Mouse (Mus musculus) neural tube, embryonic 11.5 days (tissue): ENCODE data around the gene Adamtsl1. TPM values are rescaled to one million over a fixed set of nuclear protein-coding genes. Genes with fewer than 3 reads are reported as not detected.

ENCODE experiments used
- ATAC-seq: fragments of 200-750 bp; cut with Nextera tagmentation; 2 replicates; pipeline ENCODE4 v1.8.0; 2017; ENCODE audit warnings: moderate number of reproducible peaks, mild to moderate bottlenecking, moderate TSS enrichment, moderate library complexity; ENCODE audit not compliant: insufficient read depth, low FRiP score, low TSS enrichment
- DNase-seq: peaks from one replicate; pipeline ENCODE4 v3.0.0-alpha.2; 2015; ENCODE audit warnings: low spot score
- H3K27ac ChIP-seq: fragments of 300-500 bp; sonication (generic); 2 replicates; pipeline ENCODE4 v1.5.1; 2014; ENCODE audit warnings: low read depth, mild to moderate bottlenecking, low read length
- H3K27me3 ChIP-seq: fragments of 300-500 bp; sonication (generic); 2 replicates; pipeline ENCODE4 v1.6.1; 2014; ENCODE audit warnings: mild to moderate bottlenecking, low read length, mixed read lengths; ENCODE audit not compliant: control insufficient read depth, insufficient read depth
- H3K36me3 ChIP-seq: fragments of 300-500 bp; sonication (generic); 2 replicates; pipeline ENCODE4 v1.6.1; 2014; ENCODE audit warnings: mild to moderate bottlenecking, low read length, moderate library complexity, mixed read lengths; ENCODE audit not compliant: control insufficient read depth, insufficient read depth
- H3K4me1 ChIP-seq: fragments of 300-500 bp; sonication (generic); 2 replicates; pipeline ENCODE4 v1.6.1; 2014; ENCODE audit warnings: low read length, mixed read lengths; ENCODE audit not compliant: control insufficient read depth, insufficient read depth
- H3K4me2 ChIP-seq: fragments of 300-500 bp; sonication (generic); 2 replicates; pipeline ENCODE4 v1.6.1; 2014; ENCODE audit warnings: low read depth, mild to moderate bottlenecking, moderate library complexity
- H3K4me3 ChIP-seq: fragments of 300-500 bp; sonication (generic); 2 replicates; pipeline ENCODE4 v1.5.1; 2014; ENCODE audit warnings: low read depth, low read length
- H3K9ac ChIP-seq: fragments of 300-500 bp; sonication (generic); 2 replicates; pipeline ENCODE4 v1.6.1; 2014; ENCODE audit warnings: mild to moderate bottlenecking, low read length
- H3K9me3 ChIP-seq: fragments of 300-500 bp; sonication (generic); 2 replicates; pipeline ENCODE4 v1.6.1; 2016; ENCODE audit warnings: low read length; ENCODE audit not compliant: control insufficient read depth
- WGBS: fragments of 180-500 bp; shearing (Covaris S2); extraction: QIAGEN DNeasy Blood & Tissue Kit; methylation state at CpG from one replicate; pipeline ENCODE4 v1.1.7; 2014; 5-methylcytosine and 5-hydroxymethylcytosine counted together
- polyA plus RNA-seq: library from polyadenylated mRNA; unstranded; fragments of >200 nt; fragmentation: Nextera tagmentation; extraction: Ambion mirVana; gene quantifications from 2 replicates; pipeline ENCODE4 v1.2.1, GENCODE M21; 2014

Adamtsl1 gene
- polyA plus RNA-seq, 1 experiment from 2014 or later, result 10.7 TPM

DNA sequence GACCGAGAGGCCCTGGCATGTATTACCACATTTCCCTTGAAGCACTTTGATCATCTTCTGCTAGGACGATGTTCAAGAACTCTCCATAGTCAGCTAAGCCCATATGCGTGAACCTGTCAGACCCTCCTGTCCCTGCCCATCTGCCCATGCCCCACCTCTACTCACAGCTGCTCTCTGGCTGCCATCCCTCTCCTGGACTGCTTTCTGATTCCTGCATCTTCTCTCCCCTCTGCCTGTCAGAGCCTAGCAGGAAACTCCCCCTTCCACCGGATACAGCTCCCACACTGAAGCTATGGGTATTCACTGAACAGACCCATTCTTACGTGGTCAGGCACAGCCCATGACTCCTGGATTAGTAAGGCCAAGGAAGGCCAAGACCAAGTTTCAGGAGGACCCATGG, 812.0 kb downstream of the Adamtsl1 start:
- DNase-seq (no peak), ATAC-seq (no peak)
- Histone ChIP-seq H3K27me3 (no peaks in the 10 kb centered on the region), H3K4me1 (no peaks in the 10 kb centered on the region), H3K9ac (no peak overlapping the region), H3K4me3 (no peak overlapping the region), H3K36me3 (no peaks in the 10 kb centered on the region), H3K27ac (no peak overlapping the region), H3K9me3 (no peaks in the 10 kb centered on the region), H3K4me2 (no peak overlapping the region)
- 77% methylated on average over 5 of the region's 5 CpGs for WGBS

DNA sequence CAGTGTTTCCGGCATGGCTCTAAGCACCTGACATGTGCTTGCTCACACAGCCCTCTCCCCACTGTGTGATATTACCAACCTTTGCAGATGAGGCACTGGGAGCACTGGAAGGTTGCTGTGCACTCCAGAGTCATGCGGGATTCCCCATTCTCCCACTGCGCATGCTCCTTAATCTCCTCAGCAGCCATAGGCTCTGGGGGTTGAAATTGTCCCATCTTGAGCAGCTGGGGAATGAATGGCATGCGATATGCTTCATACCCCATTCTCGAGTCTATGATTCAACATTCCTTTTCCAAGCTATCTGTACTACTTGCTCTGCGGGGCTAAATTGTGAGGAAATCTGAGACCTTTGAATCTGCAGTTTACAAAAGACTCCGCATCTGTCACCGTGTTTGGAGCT, 812.7 kb downstream of the Adamtsl1 start:
- Histone ChIP-seq H3K36me3 (no peaks in the 10 kb centered on the region), H3K4me3 (no peak overlapping the region), H3K27me3 (no peaks in the 10 kb centered on the region), H3K27ac (no peak overlapping the region), H3K9me3 (no peaks in the 10 kb centered on the region), H3K9ac (no peak overlapping the region), H3K4me2 (no peak overlapping the region), H3K4me1 (no peaks in the 10 kb centered on the region)
- DNase-seq, result no peak
- ATAC-seq, result no peak
- WGBS, result 80% methylated on average over 8 of the region's 8 CpGs

DNA sequence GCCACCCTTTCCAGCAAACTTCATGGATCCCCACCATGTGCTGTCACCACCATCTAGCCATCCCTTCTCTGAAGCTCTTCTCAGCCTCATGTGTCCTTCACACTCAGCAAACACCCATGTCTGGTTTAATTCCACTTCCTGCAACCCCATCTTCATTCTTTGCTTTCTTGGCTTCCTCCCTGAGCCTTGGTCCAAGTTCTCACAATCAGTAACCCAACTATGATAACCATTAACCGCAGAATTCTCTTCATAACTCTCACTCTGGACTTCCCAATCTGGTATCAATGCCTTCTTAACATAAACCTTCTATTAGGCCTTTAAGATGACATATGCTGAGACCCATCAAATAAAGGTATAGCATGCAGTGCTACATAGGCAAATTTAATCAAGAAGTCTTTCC, 815.5 kb downstream of the Adamtsl1 start:
- Histone ChIP-seq H3K27ac (no peak overlapping the region), H3K27me3 (no peaks in the 10 kb centered on the region), H3K9ac (no peak overlapping the region), H3K9me3 (no peaks in the 10 kb centered on the region), H3K4me2 (no peak overlapping the region), H3K4me1 (no peaks in the 10 kb centered on the region), H3K36me3 (no peaks in the 10 kb centered on the region), H3K4me3 (no peak overlapping the region)
- DNase-seq, result no peak
- 96% methylated on average over 1 of the region's 1 CpGs for WGBS
- ATAC-seq, result no peak

DNA sequence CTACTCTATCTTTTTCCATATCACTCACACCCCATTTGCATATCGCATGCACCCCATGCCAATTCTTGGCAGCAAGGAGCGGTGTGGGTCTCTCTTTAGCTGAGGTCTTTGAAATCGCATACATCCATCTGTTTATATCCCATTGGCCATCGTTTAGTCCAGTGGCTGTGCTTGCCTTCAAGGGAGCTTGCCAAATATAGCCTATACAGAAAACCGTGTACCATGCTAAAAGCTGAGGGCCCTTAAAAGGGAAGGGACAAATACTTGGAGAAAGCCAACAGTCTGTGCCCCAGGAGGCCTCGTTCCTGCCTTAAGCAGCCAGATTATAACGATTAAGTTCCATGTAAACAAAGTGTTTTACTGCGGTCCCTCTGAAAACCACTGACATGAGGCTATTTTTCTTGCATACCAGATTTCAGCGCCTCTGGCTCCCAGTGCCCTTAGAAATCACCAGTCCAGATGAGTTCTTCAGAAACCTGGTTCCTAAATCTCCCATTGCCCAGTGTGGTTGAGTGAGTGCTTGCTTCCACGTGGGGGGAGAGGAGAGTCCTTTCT, 822.0 kb downstream of the Adamtsl1 start:
- Histone ChIP-seq H3K4me2 (no peak overlapping the region), H3K4me1 (no peaks in the 10 kb centered on the region), H3K27ac (no peak overlapping the region), H3K9me3 (no peaks in the 10 kb centered on the region), H3K9ac (no peak overlapping the region), H3K27me3 (no peaks in the 10 kb centered on the region), H3K36me3 (no peaks in the 10 kb centered on the region), H3K4me3 (no peak overlapping the region)
- 47% methylated on average over 10 of the region's 10 CpGs for WGBS
- ATAC-seq, result no peak
- DNase-seq, result no peak

DNA sequence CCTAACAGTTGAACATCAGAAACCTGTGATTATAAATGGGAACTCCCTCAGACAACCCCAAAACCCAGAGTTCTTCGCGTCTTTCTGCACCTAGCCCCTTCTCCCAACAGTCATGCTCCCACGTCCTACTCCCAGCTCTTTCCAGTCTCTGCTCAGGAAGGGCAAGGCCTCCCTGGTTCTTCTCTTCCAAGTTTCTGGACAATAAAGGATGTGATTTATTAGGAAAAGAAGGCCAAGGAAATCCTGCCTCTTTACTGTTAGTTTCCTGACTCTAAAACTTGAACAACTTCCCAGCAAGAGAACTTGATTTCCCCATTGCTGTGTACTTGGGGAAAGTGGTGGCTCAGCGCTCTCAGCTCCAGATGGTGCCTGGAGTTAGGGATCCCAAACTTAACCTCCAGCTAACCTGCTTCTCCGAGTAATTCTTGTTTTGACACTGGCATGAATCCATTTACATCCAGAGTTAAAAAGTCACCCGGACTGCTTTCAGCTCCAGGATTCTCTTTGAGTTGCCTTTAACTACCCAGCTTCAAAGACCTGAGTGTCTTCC, 823.3 kb downstream of the Adamtsl1 start:
- Histone ChIP-seq H3K9me3 (no peaks in the 10 kb centered on the region), H3K27me3 (no peaks in the 10 kb centered on the region), H3K4me1 (no peaks in the 10 kb centered on the region), H3K36me3 (no peaks in the 10 kb centered on the region), H3K4me2 (no peak overlapping the region), H3K4me3 (no peak overlapping the region), H3K9ac (no peak overlapping the region), H3K27ac (no peak overlapping the region)
- DNase-seq (no peak), ATAC-seq (no peak)
- 78% methylated on average over 6 of the region's 6 CpGs for WGBS

DNA sequence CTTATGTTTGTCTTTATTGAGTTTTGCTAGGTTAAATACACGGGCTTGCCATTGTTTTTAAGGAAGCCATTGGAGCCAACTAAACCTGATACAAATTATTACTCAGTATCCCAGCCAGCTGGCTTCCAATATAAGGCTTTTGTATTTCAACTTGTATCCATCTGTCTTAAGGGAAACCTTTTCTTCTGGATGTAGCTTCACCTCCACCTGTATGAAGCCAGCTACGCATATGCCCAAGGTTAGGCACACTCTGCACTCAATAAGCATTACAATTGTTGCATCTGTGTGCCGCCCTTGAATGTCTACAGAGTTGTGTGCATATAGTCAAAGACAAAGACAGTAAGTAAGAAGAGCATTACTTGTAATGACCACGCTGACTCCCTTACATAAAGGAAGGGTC, 835.4 kb downstream of the Adamtsl1 start:
- DNase-seq (no peak), ATAC-seq (no peak)
- no peak overlapping the region for H3K4me2 ChIP-seq
- no peaks in the 10 kb centered on the region for H3K9me3 ChIP-seq
- H3K27ac ChIP-seq, result no peak overlapping the region
- H3K4me3 ChIP-seq, result no peak overlapping the region
- H3K9ac ChIP-seq, result no peak overlapping the region
- H3K27me3 ChIP-seq, result no peaks in the 10 kb centered on the region
- no peaks in the 10 kb centered on the region for H3K4me1 ChIP-seq
- 90% methylated on average over 4 of the region's 4 CpGs for WGBS
- H3K36me3 ChIP-seq, result no peaks in the 10 kb centered on the region

DNA sequence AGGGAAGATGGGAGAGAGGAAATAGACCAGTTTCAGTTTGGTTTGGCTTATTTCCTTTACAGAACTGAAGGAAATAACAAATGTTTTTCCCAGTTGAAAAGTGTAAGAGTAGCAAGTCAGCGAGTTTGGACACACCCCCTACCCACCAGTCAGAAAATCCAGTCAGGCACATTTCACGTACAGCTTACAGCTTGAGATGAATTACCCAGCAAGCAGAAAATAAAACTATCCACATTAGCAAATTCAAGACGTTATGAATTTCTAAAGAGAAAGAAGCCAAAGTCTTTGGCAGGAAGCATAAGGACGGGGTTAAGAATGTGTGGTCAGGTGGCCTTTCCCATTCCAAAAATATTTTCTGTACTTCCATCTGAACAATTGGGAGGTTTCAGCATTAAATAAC, 838.1 kb downstream of the Adamtsl1 start:
- DNase-seq (no peak), ATAC-seq (no peak)
- H3K9me3 ChIP-seq, result no peaks in the 10 kb centered on the region
- no peak overlapping the region for H3K27ac ChIP-seq
- WGBS, result 84% methylated on average over 4 of the region's 4 CpGs
- H3K36me3 ChIP-seq, result no peaks in the 10 kb centered on the region
- no peaks in the 10 kb centered on the region for H3K4me1 ChIP-seq
- no peaks in the 10 kb centered on the region for H3K27me3 ChIP-seq
- no peak overlapping the region for H3K4me3 ChIP-seq
- no peak overlapping the region for H3K9ac ChIP-seq
- H3K4me2 ChIP-seq, result no peak overlapping the region

DNA sequence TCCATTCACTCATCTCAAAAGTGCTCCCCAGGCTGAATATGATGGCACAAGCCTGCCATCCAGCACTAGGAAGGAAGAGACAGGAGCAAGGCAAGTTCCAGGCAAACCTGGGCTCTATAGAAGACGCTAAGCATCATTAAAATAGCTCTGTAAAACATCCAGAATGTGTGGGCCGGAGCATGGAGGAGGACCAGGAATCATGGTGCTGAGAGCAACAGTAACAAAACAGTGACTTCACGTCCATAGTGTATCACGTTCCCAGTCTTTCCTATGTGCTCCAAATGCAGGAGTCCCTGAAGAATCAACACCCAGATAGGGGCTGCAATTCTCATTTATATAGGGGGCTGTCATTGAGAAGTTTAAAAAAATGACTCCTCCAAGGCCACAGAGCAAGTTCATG, 839.6 kb downstream of the Adamtsl1 start:
- Histone ChIP-seq H3K36me3 (no peaks in the 10 kb centered on the region), H3K4me1 (no peaks in the 10 kb centered on the region), H3K27me3 (no peaks in the 10 kb centered on the region), H3K9ac (no peak overlapping the region), H3K27ac (no peak overlapping the region), H3K4me2 (no peak overlapping the region), H3K9me3 (no peaks in the 10 kb centered on the region), H3K4me3 (no peak overlapping the region)
- WGBS, result 87% methylated on average over 4 of the region's 4 CpGs
- no peak for DNase-seq
- ATAC-seq, result no peak

DNA sequence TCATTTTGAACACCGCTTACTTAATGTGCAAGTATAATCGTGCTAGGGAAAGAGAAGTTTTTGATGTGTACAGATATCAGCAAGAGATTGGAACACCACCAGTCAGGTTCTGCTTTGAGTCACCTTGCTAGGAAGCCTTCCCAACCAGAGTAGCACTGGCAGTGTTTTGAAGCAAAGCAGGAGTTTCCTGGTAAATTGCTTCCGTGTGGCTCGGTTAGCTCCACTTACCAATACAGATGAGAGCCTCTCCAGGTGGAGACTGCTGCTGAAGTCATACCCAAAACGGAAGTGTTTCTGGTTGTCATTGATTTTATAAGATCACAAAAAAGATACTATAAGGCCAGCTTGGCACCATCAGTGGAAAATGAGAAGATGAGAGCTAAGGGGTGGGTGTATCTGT, 845.4 kb downstream of the Adamtsl1 start:
- Histone ChIP-seq H3K4me2 (no peak overlapping the region), H3K4me3 (no peak overlapping the region), H3K9ac (no peak overlapping the region), H3K4me1 (no peaks in the 10 kb centered on the region), H3K9me3 (no peaks in the 10 kb centered on the region), H3K27me3 (no peaks in the 10 kb centered on the region), H3K27ac (no peak overlapping the region), H3K36me3 (no peaks in the 10 kb centered on the region)
- no peak for ATAC-seq
- DNase-seq, result no peak
- WGBS, result 85% methylated on average over 5 of the region's 5 CpGs
